Mouse (Mus musculus) liver, embryonic 15.5 days (tissue): ENCODE measurements around the gene Atic. TPM values are rescaled to one million over a fixed set of nuclear protein-coding genes. Genes with fewer than 3 reads are reported as not detected.
A peak's percentile ranks its signal among the peaks of the same experiment; 100 is the strongest.

Experiments used
- ATAC-seq: fragments of 200-750 bp; cut with Nextera tagmentation; 2 replicates; pipeline ENCODE4 v1.8.0; 2017; ENCODE audit warnings: moderate number of reproducible peaks, mild to moderate bottlenecking, moderate library complexity; ENCODE audit not compliant: insufficient read depth
- H3K27ac ChIP-seq: fragments of 300-500 bp; sonication (generic); replicated peaks from 2 replicates; pipeline ENCODE4 v1.5.1; 2015; ENCODE audit warnings: mild to moderate bottlenecking, inconsistent platforms
- H3K27me3 ChIP-seq: fragments of 300-500 bp; sonication (generic); 2 replicates; pipeline ENCODE4 v1.6.1; 2015; ENCODE audit warnings: mild to moderate bottlenecking, inconsistent platforms
- H3K36me3 ChIP-seq: fragments of 300-500 bp; sonication (generic); replicated peaks from 2 replicates; pipeline ENCODE4 v1.6.1; 2015; ENCODE audit warnings: moderate library complexity, mild to moderate bottlenecking, inconsistent platforms
- H3K4me1 ChIP-seq: fragments of 300-500 bp; sonication (generic); replicated peaks from 2 replicates; pipeline ENCODE4 v1.6.1; 2015; ENCODE audit warnings: inconsistent platforms
- H3K4me2 ChIP-seq: fragments of 300-500 bp; sonication (generic); 2 replicates; pipeline ENCODE4 v1.6.1; 2015; ENCODE audit warnings: moderate library complexity, mild to moderate bottlenecking, inconsistent platforms
- H3K4me3 ChIP-seq: fragments of 300-500 bp; sonication (generic); replicated peaks from 2 replicates; pipeline ENCODE4 v1.5.1; 2015; ENCODE audit warnings: mild to moderate bottlenecking, inconsistent platforms
- H3K9ac ChIP-seq: fragments of 300-500 bp; sonication (generic); 2 replicates; pipeline ENCODE4 v1.6.1; 2015; ENCODE audit warnings: moderate library complexity, mild to moderate bottlenecking, inconsistent platforms
- H3K9me3 ChIP-seq: fragments of 300-500 bp; sonication (generic); replicated peaks from 2 replicates; pipeline ENCODE4 v1.6.1; 2016; ENCODE audit warnings: inconsistent platforms
- WGBS: fragments of 180-500 bp; shearing (Covaris S2); methylation state at CpG from one replicate; pipeline ENCODE4 v1.1.7; 2015; ENCODE audit warnings: mixed read lengths; ENCODE audit not compliant: insufficient replicate concordance; 5-methylcytosine and 5-hydroxymethylcytosine counted together
- polyA plus RNA-seq: library from polyadenylated mRNA; unstranded; fragments of >200 nt; fragmentation: Nextera tagmentation; extraction: Ambion mirVana; gene quantifications from 2 replicates; pipeline ENCODE4 v1.2.1, GENCODE M21; 2015

Gene Atic
- 33.0 and 33.1 TPM in 2 replicates for polyA plus RNA-seq

- peak within 1 kb of the TSS; percentile 56 for H3K27ac ChIP-seq
Measured at GRCm38 (mm10) chr1:71556688-71557612, at the start of gene Atic. TSS of gene Atic (plus strand) at chr1:71557150.

GRCm38 (mm10) chr1:71507251-71507650, 49.7 kb upstream of the Atic start:
- H3K9ac ChIP-seq, result no peak overlapping the region
- 46% methylated on average over 9 of the region's 9 CpGs for WGBS
- H3K4me3 ChIP-seq, result no peak overlapping the region
- H3K4me2 ChIP-seq, result no peak overlapping the region
- H3K27ac ChIP-seq, result no peak overlapping the region
- H3K27me3 ChIP-seq, result peaks cover 3% of the 10 kb centered on the region; the same call in 1 of the 2 replicates
- no peaks in the 10 kb centered on the region for H3K4me1 ChIP-seq
- no peaks in the 10 kb centered on the region for H3K9me3 ChIP-seq
- no peak for ATAC-seq
- H3K36me3 ChIP-seq, result no peaks in the 10 kb centered on the region

More at GRCm38 (mm10) chr1:71556688-71557612, at the start of gene Atic:
- Histone ChIP-seq H3K36me3 (peaks cover 23% of the 10 kb centered on the region), H3K4me2 (peak within 1 kb of the TSS; percentile 96), H3K9ac (peak within 1 kb of the TSS; percentile 66), H3K4me3 (peak within 1 kb of the TSS; percentile 69), H3K9me3 (no peaks in the 10 kb centered on the region), H3K4me1 (peaks cover 19% of the 10 kb centered on the region), H3K27me3 (no peaks in the 10 kb centered on the region)
- ATAC-seq, result peak; percentile 99
- WGBS, result under 1% methylated on average over 55 of the region's 55 CpGs

GRCm38 (mm10) chr1:71515041-71515440, 41.9 kb upstream of the Atic start:
- Histone ChIP-seq H3K4me3 (no peak overlapping the region), H3K9me3 (no peaks in the 10 kb centered on the region), H3K4me1 (no peaks in the 10 kb centered on the region), H3K27me3 (no peaks in the 10 kb centered on the region), H3K36me3 (no peaks in the 10 kb centered on the region), H3K4me2 (no peak overlapping the region), H3K9ac (no peak overlapping the region), H3K27ac (no peak overlapping the region)
- ATAC-seq, result no peak
- 57% methylated on average over 4 of the region's 4 CpGs for WGBS

GRCm38 (mm10) chr1:71528808-71529648, 27.9 kb upstream of the Atic start:
- no peaks in the 10 kb centered on the region for H3K9me3 ChIP-seq
- no peak overlapping the region for H3K4me2 ChIP-seq
- ATAC-seq, result no peak
- no peak overlapping the region for H3K4me3 ChIP-seq
- H3K4me1 ChIP-seq, result no peaks in the 10 kb centered on the region
- H3K9ac ChIP-seq, result no peak overlapping the region
- 64% methylated on average over 18 of the region's 18 CpGs for WGBS
- no peaks in the 10 kb centered on the region for H3K27me3 ChIP-seq
- no peaks in the 10 kb centered on the region for H3K36me3 ChIP-seq
- H3K27ac ChIP-seq, result no peak overlapping the region

GRCm38 (mm10) chr1:71530779-71531178, 26.2 kb upstream of the Atic start:
- H3K27me3 ChIP-seq, result no peaks in the 10 kb centered on the region

GRCm38 (mm10) chr1:71531653-71532052, 25.3 kb upstream of the Atic start:
- H3K4me2 ChIP-seq, result no peak overlapping the region
- no peaks in the 10 kb centered on the region for H3K9me3 ChIP-seq
- 19% methylated on average over 7 of the region's 7 CpGs for WGBS
- no peaks in the 10 kb centered on the region for H3K27me3 ChIP-seq
- H3K27ac ChIP-seq, result no peak overlapping the region
- no peak for ATAC-seq
- H3K4me1 ChIP-seq, result no peaks in the 10 kb centered on the region
- H3K4me3 ChIP-seq, result no peak overlapping the region
- H3K36me3 ChIP-seq, result no peaks in the 10 kb centered on the region
- H3K9ac ChIP-seq, result no peak overlapping the region

More at GRCm38 (mm10) chr1:71530779-71531178, 26.2 kb upstream of the Atic start:
- no peak for ATAC-seq
- 22% methylated on average over 2 of the region's 2 CpGs for WGBS
- no peaks in the 10 kb centered on the region for H3K4me1 ChIP-seq
- H3K9ac ChIP-seq, result no peak overlapping the region
- no peak overlapping the region for H3K27ac ChIP-seq
- no peaks in the 10 kb centered on the region for H3K36me3 ChIP-seq
- H3K9me3 ChIP-seq, result no peaks in the 10 kb centered on the region
- H3K4me2 ChIP-seq, result no peak overlapping the region
- no peak overlapping the region for H3K4me3 ChIP-seq

GRCm38 (mm10) chr1:71539641-71540040, 17.3 kb upstream of the Atic start:
- WGBS, result 58% methylated on average over 4 of the region's 4 CpGs
- no peaks in the 10 kb centered on the region for H3K27me3 ChIP-seq
- H3K36me3 ChIP-seq, result no peaks in the 10 kb centered on the region
- no peaks in the 10 kb centered on the region for H3K9me3 ChIP-seq
- no peaks in the 10 kb centered on the region for H3K4me1 ChIP-seq
- ATAC-seq, result no peak
- H3K9ac ChIP-seq, result no peak overlapping the region
- no peak overlapping the region for H3K27ac ChIP-seq
- no peak overlapping the region for H3K4me2 ChIP-seq
- H3K4me3 ChIP-seq, result no peak overlapping the region

GRCm38 (mm10) chr1:71540437-71540836, 16.5 kb upstream of the Atic start:
- H3K27me3 ChIP-seq, result no peaks in the 10 kb centered on the region
- no peak for ATAC-seq
- H3K27ac ChIP-seq, result no peak overlapping the region
- H3K4me3 ChIP-seq, result no peak overlapping the region
- H3K4me1 ChIP-seq, result no peaks in the 10 kb centered on the region
- H3K4me2 ChIP-seq, result no peak overlapping the region
- no peaks in the 10 kb centered on the region for H3K9me3 ChIP-seq
- H3K36me3 ChIP-seq, result no peaks in the 10 kb centered on the region
- 76% methylated on average over 3 of the region's 3 CpGs for WGBS
- no peak overlapping the region for H3K9ac ChIP-seq

GRCm38 (mm10) chr1:71550626-71551195, 6.2 kb upstream of the Atic start:
- Histone ChIP-seq H3K9me3 (no peaks in the 10 kb centered on the region), H3K27ac (no peak overlapping the region), H3K4me1 (no peaks in the 10 kb centered on the region), H3K4me2 (no peak overlapping the region), H3K36me3 (no peaks in the 10 kb centered on the region), H3K27me3 (no peaks in the 10 kb centered on the region), H3K4me3 (no peak overlapping the region), H3K9ac (no peak overlapping the region)
- 72% methylated on average over 10 of the region's 10 CpGs for WGBS
- ATAC-seq, result no peak

GRCm38 (mm10) chr1:71560626-71561025, 3.7 kb downstream of the Atic start:
- Histone ChIP-seq H3K27ac (no peak overlapping the region), H3K4me3 (no peak overlapping the region), H3K27me3 (no peaks in the 10 kb centered on the region), H3K36me3 (peaks cover 48% of the 10 kb centered on the region), H3K9me3 (no peaks in the 10 kb centered on the region), H3K4me1 (peaks cover 19% of the 10 kb centered on the region), H3K9ac (no peak overlapping the region), H3K4me2 (no peak overlapping the region)
- no peak for ATAC-seq
- 81% methylated on average over 4 of the region's 4 CpGs for WGBS

GRCm38 (mm10) chr1:71564291-71564690, 7.3 kb downstream of the Atic start:
- Histone ChIP-seq H3K9ac (no peak overlapping the region), H3K4me3 (no peak overlapping the region), H3K27ac (no peak overlapping the region), H3K9me3 (no peaks in the 10 kb centered on the region), H3K27me3 (no peaks in the 10 kb centered on the region), H3K36me3 (peaks cover 80% of the 10 kb centered on the region), H3K4me2 (no peak overlapping the region), H3K4me1 (no peaks in the 10 kb centered on the region)
- ATAC-seq, result no peak
- whole genome bisulfite sequencing, result 76% methylated on average over 7 of the region's 7 CpGs
